In genomic region chr12:99123611-99124495, GRCm38 (mm10) we compare ENCODE assay signal across 8 mouse cellular contexts.
DNase-seq lines count a peak whose midpoint lies in the region; ATAC-seq lines count a peak whose summit lies in the region.

No protein-coding gene starts in this region.

- H3K9me3 ChIP-seq in heart, embryonic 11.5 days (replicated peaks; ENCODE audit: control insufficient read depth, low read length) = no peaks in the 10 kb centered on the region
- H3K9me3 ChIP-seq in liver, embryonic 12.5 days (replicated peaks) = no peaks in the 10 kb centered on the region

- no peak overlapping the region for H3K4me2 ChIP-seq in heart, embryonic 11.5 days
- no peak overlapping the region for H3K4me2 ChIP-seq in liver, embryonic 12.5 days

- H3K9ac ChIP-seq in heart, embryonic 11.5 days (ENCODE audit: low read depth, low read length) = no peak overlapping the region
- no peak overlapping the region for H3K9ac ChIP-seq in liver, embryonic 12.5 days

- no peaks in the 10 kb centered on the region for H3K4me1 ChIP-seq in heart, embryonic 11.5 days (ENCODE audit: control insufficient read depth, insufficient read depth, low read length)
- no peaks in the 10 kb centered on the region for H3K4me1 ChIP-seq in liver, embryonic 12.5 days

- 78% methylated on average over 15 of the region's 15 CpGs for WGBS in heart, embryonic 11.5 days (ENCODE audit: insufficient replicate concordance)
- 74% methylated on average over 15 of the region's 15 CpGs for WGBS in liver, embryonic 12.5 days (ENCODE audit: insufficient replicate concordance)

- H3K36me3 ChIP-seq in heart, embryonic 11.5 days (ENCODE audit: control insufficient read depth, insufficient read depth, low read length) = no peaks in the 10 kb centered on the region
- H3K36me3 ChIP-seq in liver, embryonic 12.5 days = no peaks in the 10 kb centered on the region

- no peak for ATAC-seq in heart, embryonic 11.5 days (replicated peaks; ENCODE audit: insufficient number of reproducible peaks, low FRiP score, low TSS enrichment)
- no peak for ATAC-seq in monocyte, adult 5-6 weeks (replicated peaks; ENCODE audit: insufficient number of reproducible peaks, low FRiP score, low TSS enrichment, poor library complexity, severe bottlenecking)
- no peak for ATAC-seq in liver, embryonic 12.5 days

- peak; percentile 17 to 45 for DNase-seq in heart, adult 18-20 months
- DNase-seq in adrenal gland, postnatal 14 days = peak; percentile 57
- peak; percentile 56 to 62 for DNase-seq in frontal cortex, postnatal 14 days (ENCODE audit: low spot score in 2 of 2)
- DNase-seq in layer of hippocampus, postnatal 36 days = peak; percentile 52 to 60
- no peak for DNase-seq in natural killer cell, adult 2 months (ENCODE audit: low spot score in 2 of 2)

- H3K27ac ChIP-seq in heart, embryonic 11.5 days (ENCODE audit: low read depth, low read length) = no peak overlapping the region
- no peak overlapping the region for H3K27ac ChIP-seq in liver, embryonic 12.5 days

- no peak overlapping the region for H3K4me3 ChIP-seq in heart, embryonic 11.5 days (ENCODE audit: low read depth, low read length)
- H3K4me3 ChIP-seq in liver, embryonic 12.5 days = no peak overlapping the region

- no peaks in the 10 kb centered on the region for H3K27me3 ChIP-seq in heart, embryonic 11.5 days (ENCODE audit: control insufficient read depth, insufficient read depth, low read length)
- no peaks in the 10 kb centered on the region for H3K27me3 ChIP-seq in liver, embryonic 12.5 days (replicated peaks)

Comparison
In these comparisons a context has a peak if more than half of its experiments do, and no peak if none do; other contexts are left out.
1. DNase-seq: peak in heart, adult 18-20 months (2 of 2), adrenal gland, postnatal 14 days (single experiment), frontal cortex, postnatal 14 days (2 of 2) and layer of hippocampus, postnatal 36 days (2 of 2); none in natural killer cell, adult 2 months (0 of 2).